Mouse (Mus musculus) embryonic fibroblast, embryonic 13.5 days (primary cell): ENCODE measurements around the gene 4930415O20Rik.

Source experiments
- CTCF ChIP-seq: IDR thresholded peaks from 2 replicates; pipeline ENCODE4 v1.5.1; 2011; ENCODE audit warnings: mild to moderate bottlenecking, control low read depth, low read length, moderate library complexity, borderline replicate concordance; ENCODE audit not compliant: insufficient read depth
- POLR2A ChIP-seq: IDR thresholded peaks from 2 replicates; pipeline ENCODE4 v1.6.1; 2011; ENCODE audit warnings: low read depth, mild to moderate bottlenecking, control low read depth, low read length, moderate library complexity

GRCm38 (mm10) chr15:98566973-98567277 lies 3.9 kb upstream of the 4930415O20Rik start:
- no peak for TF ChIP-seq CTCF
- TF ChIP-seq POLR2A: no peak
